8 mouse cellular contexts compared by ENCODE assay signal in the genomic region with DNA sequence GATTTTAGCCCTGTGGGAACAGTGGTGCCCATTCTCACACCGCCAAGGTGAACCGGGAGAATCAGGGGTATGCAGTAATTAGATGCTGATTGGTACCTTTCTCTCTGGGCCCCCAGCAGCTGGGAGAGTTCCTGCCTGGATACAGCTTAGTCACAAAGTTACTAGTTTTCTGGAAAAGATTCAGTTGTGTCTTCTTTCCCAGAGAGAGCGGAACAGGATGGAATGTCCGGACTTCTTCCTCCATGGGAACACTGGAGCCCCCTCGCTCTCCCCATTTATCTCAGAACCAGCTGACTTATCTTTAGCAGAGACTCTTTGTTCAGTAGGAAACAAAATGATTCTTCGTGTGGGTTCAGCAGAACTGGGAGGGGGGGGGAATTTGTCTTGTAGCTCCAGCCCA. TPM values are rescaled to one million over a fixed set of nuclear protein-coding genes. Genes with fewer than 3 reads are reported as not detected.
DNase-seq lines count a peak whose midpoint lies in the region; ATAC-seq and TF ChIP-seq lines count a peak whose summit lies in the region.

No protein-coding gene starts in this region.

- WGBS in heart, embryonic 14.5 days, result 6% methylated on average over 6 of the region's 6 CpGs
- 9% methylated on average over 6 of the region's 6 CpGs for WGBS in forebrain, embryonic 15.5 days
- 45% methylated on average over 6 of the region's 6 CpGs for WGBS in macrophage (ENCODE audit: missing documents)

- H3K9ac ChIP-seq in heart, embryonic 14.5 days (ENCODE audit: low read length), result peak overlapping the region; percentile 86
- peak overlapping the region; percentile 74 for H3K9ac ChIP-seq in forebrain, embryonic 15.5 days (replicated peaks)

- H3K36me3 ChIP-seq in heart, embryonic 14.5 days (ENCODE audit: control insufficient read depth, insufficient read depth, low read length), result 0 out of 2 replicates have a peak, but pooled peaks cover 6% of the 10 kb centered on the region
- H3K36me3 ChIP-seq in G1E (replicated peaks) (peaks cover 17% of the 10 kb centered on the region), macrophage (ENCODE audit: inconsistent target) (no peaks in the 10 kb centered on the region)
- H3K36me3 ChIP-seq in forebrain, embryonic 15.5 days, result no peaks in the 10 kb centered on the region

- peaks cover 4% of the 10 kb centered on the region in 2 experiments; a peak in 2 of 4 replicates for H3K4me1 ChIP-seq in heart, embryonic 14.5 days (ENCODE audit: control insufficient read depth in 2 of 2, insufficient read depth in 2 of 2, low read length in 2 of 2)
- peaks cover 18% of the 10 kb centered on the region for H3K4me1 ChIP-seq in G1E (ENCODE audit: insufficient read depth, low read depth, low read length)
- H3K4me1 ChIP-seq in forebrain, embryonic 15.5 days, result peaks cover 14% of the 10 kb centered on the region

- ATAC-seq in heart, embryonic 14.5 days (ENCODE audit: insufficient number of reproducible peaks, insufficient read depth, low FRiP score, low read depth), result no peak
- no peak for ATAC-seq in G1E (ENCODE audit: extremely low read depth, insufficient number of reproducible peaks, low FRiP score, poor library complexity, severe bottlenecking)
- no peak for ATAC-seq in forebrain, embryonic 15.5 days (replicated peaks)

- no peak for TF ChIP-seq CTCF in G1E (IDR thresholded peaks at IDR 0.05; ENCODE audit: low read depth, low read length)

- DNase-seq in heart, postnatal 25 days (ENCODE audit: low spot score), result no peak
- DNase-seq in G1E (ENCODE audit: low spot score), result no peak
- no peak for DNase-seq in urinary bladder, adult 18-20 months (ENCODE audit: low spot score in 2 of 2)
- DNase-seq in spleen, postnatal 36 days (ENCODE audit: low spot score in 2 of 2), result no peak
- DNase-seq in layer of hippocampus, adult 9-11 months, result no peak

- intact Hi-C loops in heart, postnatal 25 days (cut with DNase I), result loop anchor here (5.0 kb wide), 1 partner anchor 50 kb away; the partner anchor contains the start of genes Gm20388 and Usp10

- H3K9me3 ChIP-seq in heart, embryonic 14.5 days (ENCODE audit: control insufficient read depth, low read length), result no peaks in the 10 kb centered on the region
- no peaks in the 10 kb centered on the region for H3K9me3 ChIP-seq in G1E (replicated peaks)
- H3K9me3 ChIP-seq in forebrain, embryonic 15.5 days, result no peaks in the 10 kb centered on the region

- H3K4me3 ChIP-seq in heart, embryonic 14.5 days (ENCODE audit: control insufficient read depth in 1 of 2, insufficient read depth in 1 of 2, low read depth in 1 of 2, low read length in 2 of 2), result peak overlapping the region; percentile 55 to 79
- H3K4me3 ChIP-seq in G1E (ENCODE audit: low read depth, low read length), result peak overlapping the region; percentile 88
- H3K4me3 ChIP-seq in forebrain, embryonic 15.5 days, result peak overlapping the region; percentile 63
- H3K4me3 ChIP-seq in macrophage (ENCODE audit: inconsistent target), result peak overlapping the region; percentile 64

- H3K27ac ChIP-seq in heart, embryonic 14.5 days (replicated peaks in 1 of 2; ENCODE audit: control insufficient read depth in 1 of 2, insufficient read depth in 1 of 2, low read depth in 2 of 2, low read length in 2 of 2), result peak overlapping the region in 1 of 2 experiments; percentile 67; a peak in 2 of 4 replicates
- no peak overlapping the region for H3K27ac ChIP-seq in forebrain, embryonic 15.5 days (replicated peaks)
- H3K27ac ChIP-seq in macrophage, result no peak overlapping the region

- peaks cover 9% of the 10 kb centered on the region; the same call in 1 of the 2 replicates for H3K27me3 ChIP-seq in heart, embryonic 14.5 days (ENCODE audit: control insufficient read depth, insufficient read depth, low read length)
- peaks cover 21% of the 10 kb centered on the region for H3K27me3 ChIP-seq in G1E (ENCODE audit: insufficient read depth, low read length)
- H3K27me3 ChIP-seq in forebrain, embryonic 15.5 days, result 0 out of 2 replicates have a peak, but pooled peaks cover 4% of the 10 kb centered on the region

- no peaks in the 10 kb centered on the region for H3K79me2 ChIP-seq in macrophage (ENCODE audit: inconsistent target)

- peak overlapping the region; percentile 89 for H3K4me2 ChIP-seq in heart, embryonic 14.5 days (ENCODE audit: low read length)
- H3K4me2 ChIP-seq in forebrain, embryonic 15.5 days (replicated peaks), result peak overlapping the region; percentile 78

RNA-seq across cellular contexts. Expression of gene Klhl36, which starts 0.7 kb away (rescaled TPM):
- 8.8 and 10.6 TPM in 2 replicates for polyA plus RNA-seq in heart, embryonic 14.5 days (2014; fragmentation: Nextera tagmentation; extraction: Ambion mirVana)
- total RNA-seq in heart, postnatal 25 days (2021), result 1 to 10 TPM; 2.3 to 3.3 TPM
- total RNA-seq in G1E (2014; fragmentation: Nextera tagmentation) (3.9 and 4.0 TPM in 2 replicates), G1E (2017) (8.7 and 9.6 TPM in 2 replicates)
- polyA plus RNA-seq in G1E (2012) (7.3 and 8.0 TPM in 2 replicates), macrophage (2018) (2.8 to 6.7 TPM (median 5.1 TPM) in 3 replicates)
- polyA plus RNA-seq in forebrain, embryonic 15.5 days (2015; fragmentation: Nextera tagmentation; extraction: Ambion mirVana), result 15.3 and 15.4 TPM in 2 replicates
- 10 to 100 TPM in 7 of 26 experiments, 1 to 10 TPM in 18, under 1 TPM in 1; 0.70 to 12.8 (median 6.1) TPM for total RNA-seq in macrophage (2018; cell fraction: chromatin; rRNA removed)
- 1 to 10 TPM; 1.8 to 9.2 (median 6.8) TPM for total RNA-seq in macrophage (2018; cell fraction: cytosol; rRNA removed)
- 1 to 10 TPM in 25 of 26 experiments, under 1 TPM in 1; 0.93 to 9.8 (median 5.3) TPM for total RNA-seq in macrophage (2018; cell fraction: nucleus; rRNA removed)

RNA-seq across cellular contexts. Expression of gene Cotl1, which starts 22.4 kb away (rescaled TPM):
- 55.1 and 75.9 TPM in 2 replicates for polyA plus RNA-seq in heart, embryonic 14.5 days (2014; fragmentation: Nextera tagmentation; extraction: Ambion mirVana)
- total RNA-seq in heart, postnatal 25 days (2021), result 10 to 100 TPM; 17.3 to 20.2 TPM
- total RNA-seq in G1E (2014; fragmentation: Nextera tagmentation) (13.5 and 23.9 TPM in 2 replicates), G1E (2017) (60.6 and 63.4 TPM in 2 replicates)
- polyA plus RNA-seq in G1E (2012) (69.2 and 72.5 TPM in 2 replicates), macrophage (2018) (407 to 941 TPM (median 598 TPM) in 3 replicates)
- polyA plus RNA-seq in forebrain, embryonic 15.5 days (2015; fragmentation: Nextera tagmentation; extraction: Ambion mirVana), result 127 and 138 TPM in 2 replicates
- total RNA-seq in macrophage (2018; cell fraction: chromatin; rRNA removed), result 100 to 1,000 TPM in 1 of 26 experiments, 10 to 100 TPM in 24, 1 to 10 TPM in 1; 9.6 to 147 (median 49.2) TPM
- total RNA-seq in macrophage (2018; cell fraction: cytosol; rRNA removed), result 100 to 1,000 TPM; 588 to 806 (median 705) TPM
- total RNA-seq in macrophage (2018; cell fraction: nucleus; rRNA removed), result 100 to 1,000 TPM in 24 of 26 experiments, 10 to 100 TPM in 2; 50.1 to 383 (median 147) TPM

RNA-seq across cellular contexts. Expression of gene Usp10, which starts 47.4 kb away (rescaled TPM):
- 66.9 and 68.0 TPM in 2 replicates for polyA plus RNA-seq in heart, embryonic 14.5 days (2014; fragmentation: Nextera tagmentation; extraction: Ambion mirVana)
- total RNA-seq in heart, postnatal 25 days (2021), result 10 to 100 TPM; 44.4 to 44.8 TPM
- total RNA-seq in G1E (2014; fragmentation: Nextera tagmentation), result 108 and 110 TPM in 2 replicates
- 42.7 and 49.3 TPM in 2 replicates for total RNA-seq in G1E (2017)
- polyA plus RNA-seq in G1E (2012), result 45.2 and 61.0 TPM in 2 replicates
- 143 and 149 TPM in 2 replicates for polyA plus RNA-seq in forebrain, embryonic 15.5 days (2015; fragmentation: Nextera tagmentation; extraction: Ambion mirVana)
- total RNA-seq in macrophage (2018; cell fraction: chromatin; rRNA removed), result 10 to 100 TPM; 29.8 to 73.1 (median 52.0) TPM
- 10 to 100 TPM; 16.8 to 30.5 (median 23.9) TPM for total RNA-seq in macrophage (2018; cell fraction: cytosol; rRNA removed)
- 100 to 1,000 TPM in 1 of 26 experiments, 10 to 100 TPM in 25; 18.2 to 104 (median 39.7) TPM for total RNA-seq in macrophage (2018; cell fraction: nucleus; rRNA removed)
- polyA plus RNA-seq in macrophage (2018), result 21.1 to 45.0 TPM (median 40.8 TPM) in 3 replicates

RNA-seq across cellular contexts. Expression of gene Gm20388, which starts 47.9 kb away (rescaled TPM):
- polyA plus RNA-seq in heart, embryonic 14.5 days (2014; fragmentation: Nextera tagmentation; extraction: Ambion mirVana), result not detected in 2 replicates
- 1 to 10 TPM in 1 of 2 experiments, not detected in 1; 2.7 TPM for total RNA-seq in heart, postnatal 25 days (2021)
- total RNA-seq in G1E (2014; fragmentation: Nextera tagmentation), result not detected in 2 replicates
- total RNA-seq in G1E (2017), result 0.05 TPM in 1 of 2 replicates, not detected in the other
- polyA plus RNA-seq in G1E (2012), result 0.02 TPM in 2 replicates
- not detected in 2 replicates for polyA plus RNA-seq in forebrain, embryonic 15.5 days (2015; fragmentation: Nextera tagmentation; extraction: Ambion mirVana)
- 10 to 100 TPM in 11 of 26 experiments, 1 to 10 TPM in 13, under 1 TPM in 1, not detected in 1; 0.51 to 50.9 (median 9.3) TPM for total RNA-seq in macrophage (2018; cell fraction: chromatin; rRNA removed)
- 10 to 100 TPM; 20.9 to 58.8 (median 39.1) TPM for total RNA-seq in macrophage (2018; cell fraction: cytosol; rRNA removed)
- 10 to 100 TPM in 25 of 26 experiments, not detected in 1; 11.6 to 72.1 (median 40.3) TPM for total RNA-seq in macrophage (2018; cell fraction: nucleus; rRNA removed)
- polyA plus RNA-seq in macrophage (2018), result 24.2 to 47.1 TPM (median 38.5 TPM) in 3 replicates
